Mouse (Mus musculus) left cerebral cortex, adult 2 months (tissue): ENCODE measurements around the gene Bahd1. TPM values are rescaled to one million over a fixed set of nuclear protein-coding genes. Genes with fewer than 3 reads are reported as not detected.

Experiments used
- DNase-seq, 2 experiments: peaks; one replicate each; pipeline ENCODE4 v3.0.0; 2021 to 2022; ENCODE audit warnings: low spot score in 2 of 2, mixed read lengths in 1 of 2; ENCODE audit errors: extremely low spot score in 1 of 2
- H3K27ac ChIP-seq: fragments of 200-600 bp; 2 replicates; pipeline ENCODE4 v1.8.1; 2022
- H3K4me3 ChIP-seq: fragments of 200-600 bp; 2 replicates; pipeline ENCODE4 v1.8.1; 2022
- CTCF ChIP-seq: fragments of 200-600 bp; IDR thresholded peaks from 2 replicates; pipeline ENCODE4 v1.8.1; 2022; ENCODE audit warnings: antibody characterized with exemption, mild to moderate bottlenecking, moderate library complexity
- intact Hi-C: fragments of 180-260 bp; cut with DNase I; formaldehyde crosslinking; loops from one replicate; pipeline ENCODE4 v1.15.1; 2025
- total RNA-seq, 2 experiments: library from RNA; stranded (reverse); gene quantifications; 2 replicates each; pipeline ENCODE4 v1.2.3; 2021

The Bahd1 gene
- total RNA-seq, 2 experiments from 2014 or later, result 52.2 to 58.1 TPM

GRCm38 (mm10) chr2:118900826-118901140, 606 bp downstream of the Bahd1 start:
- intact Hi-C loops, result loop anchor here (1.0 to 5.0 kb wide), 2 partner anchors 76 to 132 kb away; partner anchors contain the start of gene Rpusd2
- peak overlapping the region; percentile 90 for H3K4me3 ChIP-seq
- DNase-seq, result no peak
- no peak for TF ChIP-seq CTCF
- H3K27ac ChIP-seq, result peak overlapping the region; percentile 62; the same call in 1 of the 2 replicates

GRCm38 (mm10) chr2:118901175-118902031, 1.2 kb downstream of the Bahd1 start:
- intact Hi-C loops, result loop anchor here (1.0 to 5.0 kb wide), 2 partner anchors 75 to 131 kb away; partner anchors contain the start of gene Rpusd2
- Histone ChIP-seq H3K4me3 (peak overlapping the region; percentile 90), H3K27ac (peak overlapping the region; percentile 93)
- peak; percentile 97 to 99 for DNase-seq
- no peak; the same call in 1 of the 2 replicates for TF ChIP-seq CTCF

GRCm38 (mm10) chr2:118902051-118903025, 2.2 kb downstream of the Bahd1 start:
- Histone ChIP-seq H3K4me3 (peak overlapping the region; percentile 90), H3K27ac (peak overlapping the region; percentile 59)
- DNase-seq, result peak in 1 of 2 experiments; percentile 45
- intact Hi-C loops, result loop anchor here (5.0 kb wide), 1 partner anchor 130 kb away; the partner anchor contains the start of gene Rpusd2
- no peak; the same call in none of the 2 replicates for TF ChIP-seq CTCF

GRCm38 (mm10) chr2:118903333-118903741, 3.2 kb downstream of the Bahd1 start:
- no peak for DNase-seq
- Histone ChIP-seq H3K4me3 (peak overlapping the region; percentile 90), H3K27ac (no peak overlapping the region)
- intact Hi-C loops, result loop anchor here (5.0 kb wide), 1 partner anchor 129 kb away; the partner anchor contains the start of gene Rpusd2
- TF ChIP-seq CTCF, result no peak; the same call in 1 of the 2 replicates

GRCm38 (mm10) chr2:118905433-118906117, 5.4 kb downstream of the Bahd1 start:
- no peak for TF ChIP-seq CTCF
- intact Hi-C loops, result no loop called here
- Histone ChIP-seq H3K27ac (no peak overlapping the region), H3K4me3 (no peak overlapping the region)
- DNase-seq, result no peak

GRCm38 (mm10) chr2:118906118-118906492, 5.9 kb downstream of the Bahd1 start:
- intact Hi-C loops, result no loop called here
- no peak for TF ChIP-seq CTCF
- Histone ChIP-seq H3K27ac (no peak overlapping the region), H3K4me3 (no peak overlapping the region)
- DNase-seq, result no peak

- Histone ChIP-seq H3K4me3 (no peak overlapping the region), H3K27ac (no peak overlapping the region)
- TF ChIP-seq CTCF, result no peak
- DNase-seq, result no peak
- intact Hi-C loops, result no loop called here
Observed at GRCm38 (mm10) chr2:118907781-118908180, 7.6 kb downstream of the Bahd1 start.

GRCm38 (mm10) chr2:118909151-118909550, 9.0 kb downstream of the Bahd1 start:
- intact Hi-C loops, result no loop called here
- no peak for TF ChIP-seq CTCF
- no peak for DNase-seq
- H3K4me3 ChIP-seq, result no peak overlapping the region
- no peak overlapping the region for H3K27ac ChIP-seq

- intact Hi-C loops, result no loop called here
- no peak for DNase-seq
- TF ChIP-seq CTCF, result no peak
- no peak overlapping the region for H3K27ac ChIP-seq
- H3K4me3 ChIP-seq, result no peak overlapping the region
Observed at GRCm38 (mm10) chr2:118910605-118911278, 10.6 kb downstream of the Bahd1 start.

- TF ChIP-seq CTCF, result no peak
- H3K27ac ChIP-seq, result no peak overlapping the region
- intact Hi-C loops, result no loop called here
- no peak for DNase-seq
- no peak overlapping the region for H3K4me3 ChIP-seq
Observed at GRCm38 (mm10) chr2:118912706-118913105, 12.5 kb downstream of the Bahd1 start.
